Mouse (Mus musculus): ENCODE results near the gene Gm45062. TPM values are rescaled to one million over a fixed set of nuclear protein-coding genes. Genes with fewer than 3 reads are reported as not detected.
A peak's percentile ranks its signal among the peaks of the same experiment; 100 is the strongest.
"Not testable (repeated sequence)": the region's sequence is repeated elsewhere in the genome, so short reads cannot be mapped to it uniquely, and the experiment has no call there.

The Gm45062 gene
- polyA plus RNA-seq, 1 experiment = 2.0 TPM

DNA sequence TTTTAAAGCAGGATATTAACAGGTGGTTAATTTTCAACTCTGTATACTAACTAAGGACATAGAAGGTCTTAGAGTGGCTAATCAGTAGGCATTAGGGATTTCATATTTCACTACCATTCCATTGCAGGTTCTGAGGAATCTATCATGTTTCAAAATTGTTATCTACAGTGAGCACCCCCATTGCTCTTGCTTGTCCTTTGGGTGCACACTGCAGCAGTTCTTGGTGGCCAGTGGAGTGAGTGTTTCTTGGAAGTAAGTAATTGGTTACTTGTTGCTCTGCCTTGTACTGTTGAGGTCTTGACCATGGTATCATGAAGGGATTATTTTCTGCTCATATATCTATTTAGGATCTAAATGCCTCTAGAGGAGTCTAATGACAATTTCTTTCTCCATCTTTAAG, 57.0 kb downstream of the Gm45062 start:
- H3K4me3 ChIP-seq (ENCODE audit: insufficient read depth, low read depth, low read length) = no peak overlapping the region
- TF ChIP-seq POLR2A (IDR thresholded peaks at IDR 0.05; ENCODE audit: low read depth, low read length) (no peak), CTCF (conservative IDR thresholded peaks at IDR 0.05; ENCODE audit: insufficient read depth, insufficient read length, low read depth, low read length) (no peak)

DNA sequence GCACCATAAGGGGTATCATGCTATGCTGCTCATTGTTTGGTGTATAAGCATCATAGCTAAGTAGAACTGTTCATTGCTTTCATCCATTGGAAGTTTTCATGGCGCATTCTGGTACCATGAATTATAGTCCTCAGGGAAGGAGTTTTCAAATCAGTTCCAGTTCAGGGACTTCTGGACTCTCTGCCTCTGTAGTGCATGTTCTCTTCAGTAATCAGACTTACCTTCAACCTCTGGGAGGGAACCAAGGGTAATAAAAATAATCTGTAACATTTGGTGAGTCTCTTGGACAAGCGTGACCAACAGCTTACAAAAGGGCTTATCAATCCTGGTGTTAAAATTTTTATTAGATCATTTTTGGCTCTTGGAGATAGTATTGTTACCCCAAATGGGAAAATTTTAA, 60.3 kb downstream of the Gm45062 start:
- Histone ChIP-seq H3K27me3 (replicated peaks; ENCODE audit: control insufficient read depth, insufficient read depth, low read length) (no peaks in the 10 kb centered on the region), H3K4me3 (ENCODE audit: insufficient read depth, low read depth, low read length) (no peak overlapping the region), H3K36me3 (ENCODE audit: control insufficient read depth, insufficient read depth, low read length) (no peaks in the 10 kb centered on the region), H3K4me1 (ENCODE audit: control insufficient read depth, insufficient read depth, low read length) (no peaks in the 10 kb centered on the region; the same call in 1 of the 2 replicates), H3K27ac (ENCODE audit: insufficient read depth, low read depth, low read length) (no peak overlapping the region)
- peak; percentile 69 for DNase-seq
- TF ChIP-seq POLR2A (IDR thresholded peaks at IDR 0.05; ENCODE audit: low read depth, low read length) (no peak), CTCF (conservative IDR thresholded peaks at IDR 0.05; ENCODE audit: insufficient read depth, insufficient read length, low read depth, low read length) (no peak)
- WGBS = 70% methylated on average over 2 of the region's 2 CpGs

More for the DNA sequence above, 57.0 kb downstream of the Gm45062 start:
- no peaks in the 10 kb centered on the region for H3K36me3 ChIP-seq (ENCODE audit: control insufficient read depth, insufficient read depth, low read length)
- no peaks in the 10 kb centered on the region for H3K27me3 ChIP-seq (replicated peaks; ENCODE audit: control insufficient read depth, insufficient read depth, low read length)
- peak; percentile 21 for DNase-seq
- H3K4me1 ChIP-seq (ENCODE audit: control insufficient read depth, insufficient read depth, low read length) = no peaks in the 10 kb centered on the region; the same call in 1 of the 2 replicates
- no peak overlapping the region for H3K27ac ChIP-seq (ENCODE audit: insufficient read depth, low read depth, low read length)

DNA sequence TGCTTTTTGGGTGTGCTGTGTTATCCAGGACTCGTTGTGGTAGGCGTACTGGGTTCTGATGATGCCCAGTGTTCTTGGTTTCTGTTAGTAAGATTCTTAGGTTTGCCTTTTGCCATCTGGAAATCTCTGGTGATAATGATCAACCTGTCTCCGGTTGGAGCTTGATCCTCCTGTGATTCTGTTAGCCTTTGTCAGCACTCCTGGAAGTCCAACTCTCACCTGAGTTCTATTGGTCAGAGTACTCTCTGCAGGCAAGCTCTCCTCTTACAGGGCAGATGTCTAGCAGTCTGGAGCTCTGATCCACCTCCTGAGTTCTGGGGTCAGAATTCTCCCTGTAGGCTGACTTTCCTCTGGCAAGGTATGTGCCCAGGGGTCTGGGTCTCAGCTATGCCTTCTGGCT, 72.2 kb downstream of the Gm45062 start:
- H3K36me3 ChIP-seq (ENCODE audit: control insufficient read depth, insufficient read depth, low read length); H3K27me3 ChIP-seq (replicated peaks; ENCODE audit: control insufficient read depth, insufficient read depth, low read length); H3K27ac ChIP-seq (ENCODE audit: insufficient read depth, low read depth, low read length); H3K4me1 ChIP-seq (ENCODE audit: control insufficient read depth, insufficient read depth, low read length); H3K4me3 ChIP-seq (ENCODE audit: insufficient read depth, low read depth, low read length): not testable (repeated sequence)
- 88% methylated on average over 3 of the region's 3 CpGs for WGBS
- DNase-seq = peak; percentile 59

DNA sequence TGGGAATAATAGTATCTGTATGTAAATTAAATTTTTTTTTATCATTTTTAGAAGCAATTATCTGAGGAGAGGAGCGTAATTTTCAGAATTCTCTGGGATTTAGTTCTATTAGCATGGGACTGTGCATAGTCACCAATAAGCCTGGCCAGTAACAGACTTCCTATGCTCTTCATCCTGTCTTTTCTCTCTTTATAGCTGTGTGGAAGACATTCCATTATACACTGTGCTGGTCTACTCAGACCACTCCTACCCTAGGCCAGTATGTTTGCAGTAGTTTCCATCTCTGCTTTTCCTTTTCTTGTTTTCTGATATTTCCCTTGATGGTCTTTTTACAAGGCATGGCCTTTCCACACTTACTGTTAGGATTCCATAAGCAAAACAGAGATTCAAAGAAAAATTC, 74.1 kb downstream of the Gm45062 start:
- Histone ChIP-seq H3K4me1 (ENCODE audit: control insufficient read depth, insufficient read depth, low read length) (no peaks in the 10 kb centered on the region), H3K27me3 (replicated peaks; ENCODE audit: control insufficient read depth, insufficient read depth, low read length) (no peaks in the 10 kb centered on the region), H3K36me3 (ENCODE audit: control insufficient read depth, insufficient read depth, low read length) (no peaks in the 10 kb centered on the region), H3K4me3 (ENCODE audit: insufficient read depth, low read depth, low read length) (no peak overlapping the region), H3K27ac (ENCODE audit: insufficient read depth, low read depth, low read length) (no peak overlapping the region)
- 100% methylated on average over 1 of the region's 1 CpGs for WGBS
- TF ChIP-seq POLR2A (IDR thresholded peaks at IDR 0.05; ENCODE audit: low read depth, low read length) (no peak), CTCF (conservative IDR thresholded peaks at IDR 0.05; ENCODE audit: insufficient read depth, insufficient read length, low read depth, low read length) (no peak)
- DNase-seq = no peak

DNA sequence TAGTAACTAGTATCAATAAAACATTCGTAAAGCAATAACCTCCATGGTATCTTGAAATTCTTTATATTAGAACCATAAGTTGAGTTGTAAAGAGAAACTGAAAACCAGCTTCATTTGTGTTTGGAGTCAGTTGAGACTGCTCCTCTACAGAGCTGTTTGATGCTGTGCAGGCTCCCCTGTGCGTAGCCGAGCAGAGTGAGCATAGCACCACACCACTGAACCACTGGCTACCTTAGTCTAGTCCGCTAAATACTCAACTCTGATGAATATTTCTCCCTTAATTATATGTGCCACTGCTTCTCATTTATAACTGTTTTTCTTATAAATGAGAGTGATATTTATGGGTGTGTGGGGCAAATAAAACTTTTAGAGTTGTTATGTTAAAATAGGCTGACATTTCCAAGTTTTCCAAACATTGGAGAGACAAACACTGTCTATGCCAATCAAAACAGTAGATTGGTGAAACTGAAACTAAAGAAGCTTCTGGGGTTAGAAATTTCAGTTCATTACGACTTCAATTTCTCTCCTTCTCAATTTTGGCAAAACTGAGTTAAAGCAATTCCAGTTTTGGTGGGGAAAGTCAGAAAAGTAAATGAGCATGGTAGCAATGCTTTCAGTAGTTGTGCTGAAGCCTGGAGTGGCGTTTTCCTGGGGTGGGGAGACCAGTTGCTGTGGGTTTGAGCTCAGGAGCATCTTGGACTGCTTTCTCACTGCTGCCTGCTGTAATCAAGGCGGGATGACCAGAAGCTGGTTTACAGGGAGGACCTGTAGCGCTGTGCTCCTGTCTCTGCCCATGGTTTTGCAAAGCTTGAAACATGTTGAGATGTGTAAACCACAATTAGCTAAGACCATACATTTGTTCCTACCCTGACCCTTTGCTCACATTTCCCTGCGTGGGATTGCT, 77.5 kb downstream of the Gm45062 start:
- WGBS = 72% methylated on average over 9 of the region's 9 CpGs
- Histone ChIP-seq H3K4me1 (ENCODE audit: control insufficient read depth, insufficient read depth, low read length) (no peaks in the 10 kb centered on the region), H3K36me3 (ENCODE audit: control insufficient read depth, insufficient read depth, low read length) (no peaks in the 10 kb centered on the region), H3K4me3 (ENCODE audit: insufficient read depth, low read depth, low read length) (no peak overlapping the region), H3K27ac (ENCODE audit: insufficient read depth, low read depth, low read length) (no peak overlapping the region), H3K27me3 (replicated peaks; ENCODE audit: control insufficient read depth, insufficient read depth, low read length) (no peaks in the 10 kb centered on the region)
- no peak for DNase-seq
- TF ChIP-seq POLR2A (IDR thresholded peaks at IDR 0.05; ENCODE audit: low read depth, low read length) = no peak
- TF ChIP-seq CTCF (conservative IDR thresholded peaks at IDR 0.05; ENCODE audit: insufficient read depth, insufficient read length, low read depth, low read length) = no peak

DNA sequence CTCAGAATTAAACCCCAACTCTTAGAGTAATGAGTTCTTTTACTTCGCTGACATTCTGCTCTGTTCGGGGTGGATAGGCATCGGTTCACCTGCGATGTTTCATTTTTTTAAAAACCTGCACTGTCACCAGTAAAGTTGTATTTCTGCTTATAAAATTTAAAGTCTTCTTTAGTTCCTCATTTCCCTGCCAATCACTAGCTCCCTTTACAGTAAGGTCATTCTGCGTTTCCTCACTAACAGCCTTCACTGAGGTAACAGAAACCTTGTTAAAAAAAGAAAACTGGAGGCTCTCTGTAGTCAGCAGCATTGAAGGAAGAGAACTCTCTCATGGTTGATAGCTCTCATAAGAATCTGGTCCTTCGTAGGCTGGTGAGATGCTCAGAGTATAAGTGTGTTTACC, 80.2 kb downstream of the Gm45062 start:
- H3K4me3 ChIP-seq (ENCODE audit: insufficient read depth, low read depth, low read length) = no peak overlapping the region
- H3K36me3 ChIP-seq (ENCODE audit: control insufficient read depth, insufficient read depth, low read length) = no peaks in the 10 kb centered on the region
- no peaks in the 10 kb centered on the region for H3K27me3 ChIP-seq (replicated peaks; ENCODE audit: control insufficient read depth, insufficient read depth, low read length)
- no peak for TF ChIP-seq CTCF (conservative IDR thresholded peaks at IDR 0.05; ENCODE audit: insufficient read depth, insufficient read length, low read depth, low read length)
- no peak for TF ChIP-seq POLR2A (IDR thresholded peaks at IDR 0.05; ENCODE audit: low read depth, low read length)
- no peaks in the 10 kb centered on the region for H3K4me1 ChIP-seq (ENCODE audit: control insufficient read depth, insufficient read depth, low read length)
- DNase-seq = no peak
- H3K27ac ChIP-seq (ENCODE audit: insufficient read depth, low read depth, low read length) = no peak overlapping the region
- WGBS = 90% methylated on average over 6 of the region's 6 CpGs

DNA sequence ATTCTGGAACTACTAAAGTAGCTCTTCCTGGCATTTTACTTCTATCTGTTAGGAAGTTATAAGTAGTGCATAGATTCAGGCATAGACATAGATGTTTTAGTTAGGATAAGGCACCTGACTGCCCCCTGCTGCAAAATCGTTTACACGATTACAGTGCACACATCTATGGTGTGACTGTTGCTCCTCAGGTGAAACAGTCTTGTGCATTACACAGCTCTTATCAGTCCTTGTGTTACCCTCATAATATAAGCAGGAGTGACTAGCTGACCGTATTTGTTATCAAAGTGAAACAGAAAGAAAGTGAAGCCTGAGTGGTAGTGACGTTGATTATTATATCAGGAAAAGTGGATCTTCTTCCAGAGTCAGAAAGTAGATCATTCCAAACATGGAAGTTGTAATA, 84.0 kb downstream of the Gm45062 start:
- Histone ChIP-seq H3K4me3 (ENCODE audit: insufficient read depth, low read depth, low read length) (no peak overlapping the region), H3K4me1 (ENCODE audit: control insufficient read depth, insufficient read depth, low read length) (no peaks in the 10 kb centered on the region), H3K27ac (ENCODE audit: insufficient read depth, low read depth, low read length) (no peak overlapping the region), H3K27me3 (replicated peaks; ENCODE audit: control insufficient read depth, insufficient read depth, low read length) (no peaks in the 10 kb centered on the region), H3K36me3 (ENCODE audit: control insufficient read depth, insufficient read depth, low read length) (no peaks in the 10 kb centered on the region)
- no peak for TF ChIP-seq POLR2A (IDR thresholded peaks at IDR 0.05; ENCODE audit: low read depth, low read length)
- TF ChIP-seq CTCF (conservative IDR thresholded peaks at IDR 0.05; ENCODE audit: insufficient read depth, insufficient read length, low read depth, low read length) = no peak
- DNase-seq = no peak
- WGBS = 95% methylated on average over 4 of the region's 4 CpGs
